Mouse (Mus musculus) embryonic fibroblast, embryonic 13.5 days (primary cell): ENCODE results near the gene 4930412O13Rik.

Experiments
- CTCF ChIP-seq: IDR thresholded peaks from 2 replicates; pipeline ENCODE4 v1.5.1; 2011; ENCODE audit warnings: mild to moderate bottlenecking, control low read depth, low read length, moderate library complexity, borderline replicate concordance; ENCODE audit not compliant: insufficient read depth
- POLR2A ChIP-seq: IDR thresholded peaks from 2 replicates; pipeline ENCODE4 v1.6.1; 2011; ENCODE audit warnings: low read depth, mild to moderate bottlenecking, control low read depth, low read length, moderate library complexity

DNA sequence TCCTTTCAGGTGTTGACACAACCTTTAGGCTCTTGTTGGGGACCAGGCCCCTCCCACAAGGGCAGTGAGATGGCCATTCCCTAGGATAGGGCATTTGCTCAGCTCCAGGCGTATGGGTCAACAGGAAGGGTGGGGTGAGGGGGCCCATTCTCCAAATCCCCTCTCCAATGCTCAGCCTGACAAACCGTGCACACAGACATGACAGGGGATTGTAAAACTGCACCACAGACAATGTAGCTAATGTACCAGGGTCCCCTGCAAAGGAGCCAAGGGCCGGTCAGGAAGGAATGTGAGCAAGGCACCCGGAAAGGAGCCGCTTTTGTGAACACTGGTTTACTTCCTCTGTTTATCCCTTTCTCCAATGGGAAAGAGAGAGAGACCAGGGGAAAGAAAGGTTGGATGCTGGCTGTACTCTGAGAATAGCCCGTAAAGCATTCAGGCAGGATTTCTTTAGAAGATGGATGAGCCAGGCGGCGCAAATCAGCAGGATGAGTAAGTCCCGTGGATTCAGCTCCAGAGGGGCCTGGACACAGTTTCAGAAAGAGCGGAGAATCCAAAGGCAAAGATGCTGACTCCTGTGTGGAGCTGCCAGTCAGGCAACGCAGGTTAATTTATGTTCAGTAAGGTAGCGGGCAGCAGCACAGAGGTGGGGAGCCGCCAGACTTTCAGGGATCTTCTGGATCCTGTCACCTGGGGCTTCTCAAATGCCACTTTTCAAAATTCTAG lies 28.0 kb upstream of the 4930412O13Rik start:
- TF ChIP-seq POLR2A (no peak), CTCF (no peak)
